Mouse (Mus musculus) heart, adult 2 months (tissue): Measurements from ENCODE around the gene Aicda. TPM values are rescaled to one million over a fixed set of nuclear protein-coding genes. Genes with fewer than 3 reads are reported as not detected.

Source experiments
- DNase-seq, 2 experiments: peaks; one replicate each; pipeline ENCODE4 v3.0.0; 2021
- H3K27ac ChIP-seq: fragments of 200-600 bp; 2 replicates; pipeline ENCODE4 v1.8.1; 2022
- H3K27me3 ChIP-seq: fragments of 200-500 bp; 2 replicates; pipeline ENCODE4 v1.6.1; 2012; ENCODE audit warnings: mild to moderate bottlenecking, low read length, inconsistent platforms, mixed read lengths; ENCODE audit not compliant: control insufficient read depth, insufficient read depth
- H3K36me3 ChIP-seq: fragments of 200-500 bp; 2 replicates; pipeline ENCODE4 v1.6.1; 2012; ENCODE audit warnings: low read length, inconsistent platforms; ENCODE audit not compliant: control insufficient read depth, insufficient read depth
- H3K4me1 ChIP-seq: fragments of 200-500 bp; 2 replicates; pipeline ENCODE4 v1.6.1; 2011; ENCODE audit warnings: low read length; ENCODE audit not compliant: control insufficient read depth, insufficient read depth
- H3K4me3 ChIP-seq: fragments of 200-600 bp; 2 replicates; pipeline ENCODE4 v1.8.1; 2022
- H3K79me2 ChIP-seq: fragments of 200-500 bp; replicated peaks from 2 replicates; pipeline ENCODE4 v1.6.1; 2012; ENCODE audit warnings: mild to moderate bottlenecking, inconsistent platforms, low read length, moderate library complexity, mixed read lengths; ENCODE audit not compliant: control insufficient read depth, insufficient read depth
- H3K9ac ChIP-seq: fragments of 200-500 bp; 2 replicates; pipeline ENCODE4 v1.6.1; 2012; ENCODE audit warnings: low read depth, mild to moderate bottlenecking, control low read depth, inconsistent platforms, low read length, mixed read lengths
- CTCF ChIP-seq: fragments of 200-600 bp; IDR thresholded peaks from 2 replicates; pipeline ENCODE4 v1.8.1; 2022; ENCODE audit warnings: antibody characterized with exemption, mild to moderate bottlenecking, moderate library complexity
- EP300 ChIP-seq: fragments of 200-500 bp; IDR thresholded peaks from 2 replicates; pipeline ENCODE4 v1.6.1; 2011; ENCODE audit warnings: low read depth, low read length, control low read depth; ENCODE audit not compliant: insufficient read depth
- POLR2A ChIP-seq: fragments of 200-500 bp; IDR thresholded peaks from 2 replicates; pipeline ENCODE4 v1.6.1; 2011; ENCODE audit warnings: mild to moderate bottlenecking, low read depth, low read length, control low read depth; ENCODE audit not compliant: insufficient read depth
- WGBS: fragments of 180-500 bp; shearing (Covaris S2); methylation state at CpG from one replicate; pipeline ENCODE4 v1.1.7; 2018; 5-methylcytosine and 5-hydroxymethylcytosine counted together
- intact Hi-C: fragments of 180-260 bp; cut with DNase I; formaldehyde crosslinking; loops from one replicate; pipeline ENCODE4 v1.15.1; 2025
- polyA plus RNA-seq: library from polyadenylated mRNA; depleted of rRNA; stranded (reverse); fragments of >200 nt; gene quantifications from 2 replicates; pipeline ENCODE4 v1.2.3, GENCODE M21; 2012; rRNA removed
- total RNA-seq, 2 experiments: library from RNA; stranded (reverse); gene quantifications; 2 replicates each; pipeline ENCODE4 v1.2.3; 2021

Aicda gene
- total and polyA plus RNA-seq, 3 experiments: not detected

GRCm38 (mm10) chr6:122612426-122612825 is 58.8 kb downstream of the Aicda start:
- 75% methylated on average over 4 of the region's 4 CpGs for WGBS
- no peak for DNase-seq
- TF ChIP-seq EP300: no peak
- no peak for TF ChIP-seq CTCF
- TF ChIP-seq POLR2A: no peak
- no peak overlapping the region for H3K4me3 ChIP-seq
- H3K27me3 ChIP-seq: no peaks in the 10 kb centered on the region
- no peaks in the 10 kb centered on the region for H3K4me1 ChIP-seq
- no peaks in the 10 kb centered on the region for H3K36me3 ChIP-seq
- intact Hi-C loops: no loop called here
- no peak overlapping the region for H3K27ac ChIP-seq
- no peak overlapping the region for H3K9ac ChIP-seq
- H3K79me2 ChIP-seq: no peaks in the 10 kb centered on the region

Other genes with a start within 250 kb of the Aicda start
- gene M6pr, start 245.1 kb upstream of the Aicda start, total RNA-seq: 10 to 100 TPM; 39.8 to 43.2 TPM
- 27.6 and 49.3 TPM in 2 replicates for gene M6pr, start 245.1 kb upstream of the Aicda start, polyA plus RNA-seq
- gene Phc1, start 213.2 kb upstream of the Aicda start, total RNA-seq: 10 to 100 TPM; 17.3 to 22.2 TPM
- gene Phc1, start 213.2 kb upstream of the Aicda start, polyA plus RNA-seq: 11.9 and 13.4 TPM in 2 replicates
- gene Rimklb, start 55.0 kb upstream of the Aicda start, total RNA-seq: not detected
- 0.04 and 0.12 TPM in 2 replicates for gene Rimklb, start 55.0 kb upstream of the Aicda start, polyA plus RNA-seq
- 10 to 100 TPM; 20.5 to 22.4 TPM for gene Mfap5, start 48.0 kb upstream of the Aicda start, total RNA-seq
- 113 and 156 TPM in 2 replicates for gene Mfap5, start 48.0 kb upstream of the Aicda start, polyA plus RNA-seq
- 1 to 10 TPM; 4.8 to 6.1 TPM for gene Apobec1, start 48.6 kb downstream of the Aicda start, total RNA-seq
- 9.8 and 17.9 TPM in 2 replicates for gene Apobec1, start 48.6 kb downstream of the Aicda start, polyA plus RNA-seq
- gene Gdf3, start 56.3 kb downstream of the Aicda start, total RNA-seq: not detected
- not detected in 2 replicates for gene Gdf3, start 56.3 kb downstream of the Aicda start, polyA plus RNA-seq
- not detected for gene Dppa3, start 72.6 kb downstream of the Aicda start, total RNA-seq
- gene Dppa3, start 72.6 kb downstream of the Aicda start, polyA plus RNA-seq: not detected in 2 replicates
- gene Nanog, start 153.7 kb downstream of the Aicda start, total RNA-seq: not detected
- gene Nanog, start 153.7 kb downstream of the Aicda start, polyA plus RNA-seq: not detected in 2 replicates
- 1 to 10 TPM; 1.6 to 4.7 TPM for gene Slc2a3, start 247.8 kb downstream of the Aicda start, total RNA-seq
- gene Slc2a3, start 247.8 kb downstream of the Aicda start, polyA plus RNA-seq: 3.0 and 3.3 TPM in 2 replicates